In the genomic region with DNA sequence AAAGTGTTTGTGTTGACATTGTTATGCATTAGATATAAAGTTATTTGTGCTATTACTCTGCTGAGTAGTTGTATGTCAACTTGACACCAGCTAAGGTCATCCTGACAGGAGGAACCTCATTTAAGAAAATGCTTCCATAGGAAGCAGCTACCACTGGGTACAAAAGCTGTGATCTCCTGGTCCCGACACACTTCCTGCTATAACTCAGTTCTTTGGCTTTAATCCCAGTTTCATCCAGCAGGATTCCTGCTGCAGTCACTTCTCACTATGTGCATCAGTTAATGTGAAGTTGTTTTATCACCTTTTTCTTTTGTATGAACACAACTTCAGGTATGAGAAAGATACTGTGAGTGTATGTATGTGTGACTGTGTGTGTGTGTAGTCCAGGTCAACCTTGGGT, we compare ENCODE assay signal across 29 mouse cellular contexts. TPM values are rescaled to one million over a fixed set of nuclear protein-coding genes. Genes with fewer than 3 reads are reported as not detected.
DNase-seq lines count a peak whose midpoint lies in the region; ATAC-seq and TF ChIP-seq lines count a peak whose summit lies in the region.
"Had no signal": no experiment of that assay in that cellular context is flagged by ENCODE, and none has a peak within 500 bp of the region (broad histone marks: within the 10 kb centered on the region; RNA-seq: fewer than 3 reads in every experiment).

No protein-coding gene starts in this region.

- H3K9me3 ChIP-seq in kidney, postnatal 0 days (replicated peaks; ENCODE audit: low read length), result no peaks in the 10 kb centered on the region
- no peaks in the 10 kb centered on the region for H3K9me3 ChIP-seq in kidney, embryonic 14.5 days (ENCODE audit: control insufficient read depth, low read length)
- H3K9me3 ChIP-seq in lung, embryonic 15.5 days, result no peaks in the 10 kb centered on the region
- H3K9me3 ChIP-seq in lung, postnatal 0 days (ENCODE audit: low read length), result no peaks in the 10 kb centered on the region
- H3K9me3 ChIP-seq: embryonic facial prominence, embryonic 13.5 days; embryonic facial prominence, embryonic 15.5 days; forebrain, embryonic 10.5 days; forebrain, embryonic 12.5 days had no signal

- peak; percentile 58 for DNase-seq in kidney, postnatal 0 days (ENCODE audit: low spot score)
- DNase-seq in lung, postnatal 36 days, result no peak
- DNase-seq in lung, postnatal 0 days (ENCODE audit: low spot score), result peak; percentile 55
- DNase-seq in lung, postnatal 25 days (ENCODE audit: low spot score), result no peak
- DNase-seq in MN1 (ENCODE audit: low spot score), result peak; percentile 19
- DNase-seq in spleen, postnatal 4 days (ENCODE audit: low spot score in 2 of 2), result no peak
- DNase-seq: adrenal gland, adult 2 months; adrenal gland, postnatal 10 days; adrenal gland, postnatal 25 days; B cell, adult 2 months; cerebellum, adult 11 months; cerebellum, adult 18-20 months; cerebellum, adult 8-10 months; cerebellum, adult 9-11 months; cerebellum, postnatal 14 days; cerebellum, postnatal 36 days; embryo, embryonic 11 days had no signal

- no peak for TF ChIP-seq CTCF in kidney, postnatal 0 days (IDR thresholded peaks at IDR 0.05; ENCODE audit: low read depth)
- TF ChIP-seq CTCF in lung, postnatal 0 days (IDR thresholded peaks at IDR 0.05), result no peak

- no peak overlapping the region for H3K4me2 ChIP-seq in kidney, postnatal 0 days (ENCODE audit: low read length)
- H3K4me2 ChIP-seq in kidney, embryonic 14.5 days (replicated peaks; ENCODE audit: low read depth, low read length), result no peak overlapping the region
- H3K4me2 ChIP-seq in lung, embryonic 15.5 days, result peak overlapping the region; percentile 5; the same call in 1 of the 2 replicates
- H3K4me2 ChIP-seq in lung, postnatal 0 days (replicated peaks; ENCODE audit: low read depth, low read length), result no peak overlapping the region
- H3K4me2 ChIP-seq: embryonic facial prominence, embryonic 13.5 days; embryonic facial prominence, embryonic 15.5 days; forebrain, embryonic 12.5 days had no signal

- no peak overlapping the region for H3K9ac ChIP-seq in kidney, postnatal 0 days (ENCODE audit: low read depth, low read length)
- H3K9ac ChIP-seq in kidney, embryonic 14.5 days (ENCODE audit: low read depth, low read length), result no peak overlapping the region
- H3K9ac ChIP-seq in lung, embryonic 15.5 days, result no peak overlapping the region
- H3K9ac ChIP-seq in lung, postnatal 0 days (replicated peaks; ENCODE audit: low read depth), result no peak overlapping the region
- H3K9ac ChIP-seq: embryonic facial prominence, embryonic 13.5 days; embryonic facial prominence, embryonic 15.5 days; forebrain, embryonic 12.5 days had no signal

- 61% methylated on average over 1 of the region's 1 CpGs for WGBS in kidney, postnatal 0 days
- WGBS in kidney, embryonic 14.5 days, result 67% methylated on average over 1 of the region's 1 CpGs
- whole genome bisulfite sequencing in lung, embryonic 15.5 days, result 5% methylated on average over 1 of the region's 1 CpGs
- WGBS in lung, postnatal 0 days, result 4% methylated on average over 1 of the region's 1 CpGs

- no peak for TF ChIP-seq EP300 in lung, postnatal 0 days (IDR thresholded peaks at IDR 0.05)

- H3K27ac ChIP-seq in kidney, postnatal 0 days, result no peak overlapping the region
- no peak overlapping the region for H3K27ac ChIP-seq in kidney, embryonic 14.5 days (ENCODE audit: low read depth, low read length)
- H3K27ac ChIP-seq in lung, embryonic 15.5 days, result peak overlapping the region; percentile 82
- peak overlapping the region; percentile 65 for H3K27ac ChIP-seq in lung, postnatal 0 days (ENCODE audit: low read length)
- H3K27ac ChIP-seq: embryonic facial prominence, embryonic 13.5 days; embryonic facial prominence, embryonic 15.5 days; forebrain, embryonic 10.5 days; forebrain, embryonic 12.5 days had no signal

- H3K27me3 ChIP-seq in kidney, postnatal 0 days (ENCODE audit: insufficient read depth, low read length), result no peaks in the 10 kb centered on the region
- H3K27me3 ChIP-seq in kidney, embryonic 14.5 days (ENCODE audit: control insufficient read depth, insufficient read depth, low read length), result no peaks in the 10 kb centered on the region
- H3K27me3 ChIP-seq in lung, embryonic 15.5 days, result no peaks in the 10 kb centered on the region
- no peaks in the 10 kb centered on the region for H3K27me3 ChIP-seq in lung, postnatal 0 days (replicated peaks; ENCODE audit: insufficient read depth, low read length)
- H3K27me3 ChIP-seq: CH12.LX; embryonic facial prominence, embryonic 13.5 days; embryonic facial prominence, embryonic 15.5 days had no signal

- ATAC-seq in kidney, postnatal 0 days (replicated peaks; ENCODE audit: low FRiP score, low read depth), result no peak
- ATAC-seq in kidney, embryonic 14.5 days (ENCODE audit: low FRiP score, low TSS enrichment), result no peak
- ATAC-seq in lung, embryonic 15.5 days (ENCODE audit: borderline replicate concordance, extremely low read depth, low FRiP score, low TSS enrichment), result no peak
- peak; percentile 6; the same call in 1 of the 2 replicates for ATAC-seq in lung, postnatal 0 days
- ATAC-seq: CD4-positive, CD25-positive, alpha-beta regulatory T cell, adult 4 months; forebrain, embryonic 14.5 days; forebrain, embryonic 16.5 days had no signal

- H3K4me3 ChIP-seq in kidney, postnatal 0 days (replicated peaks; ENCODE audit: low read depth, low read length), result no peak overlapping the region
- H3K4me3 ChIP-seq in kidney, embryonic 14.5 days (ENCODE audit: low read length), result no peak overlapping the region
- H3K4me3 ChIP-seq in lung, embryonic 15.5 days, result no peak overlapping the region
- H3K4me3 ChIP-seq in lung, postnatal 0 days (ENCODE audit: low read depth, low read length), result no peak overlapping the region
- H3K4me3 ChIP-seq: embryonic facial prominence, embryonic 13.5 days; embryonic facial prominence, embryonic 15.5 days; erythroblast, embryonic 14.5 days; forebrain, embryonic 10.5 days; forebrain, embryonic 12.5 days had no signal

- H3K4me1 ChIP-seq in kidney, postnatal 0 days (replicated peaks; ENCODE audit: insufficient read depth, low read length), result 0 out of 2 replicates have a peak, but pooled peaks cover 3% of the 10 kb centered on the region
- no peaks in the 10 kb centered on the region; the same call in 1 of the 2 replicates for H3K4me1 ChIP-seq in kidney, embryonic 14.5 days (ENCODE audit: control insufficient read depth, insufficient read depth, low read length)
- H3K4me1 ChIP-seq in lung, embryonic 15.5 days, result peaks cover 53% of the 10 kb centered on the region
- peaks cover 21% of the 10 kb centered on the region; the same call in 1 of the 2 replicates for H3K4me1 ChIP-seq in lung, postnatal 0 days (ENCODE audit: insufficient read depth, low read depth, low read length)

- no peaks in the 10 kb centered on the region for H3K36me3 ChIP-seq in kidney, postnatal 0 days (ENCODE audit: insufficient read depth, low read length)
- no peaks in the 10 kb centered on the region for H3K36me3 ChIP-seq in kidney, embryonic 14.5 days (ENCODE audit: control insufficient read depth, insufficient read depth, low read length)
- H3K36me3 ChIP-seq in lung, embryonic 15.5 days, result no peaks in the 10 kb centered on the region
- no peaks in the 10 kb centered on the region for H3K36me3 ChIP-seq in lung, postnatal 0 days (ENCODE audit: insufficient read depth, low read length)
- H3K36me3 ChIP-seq: embryonic facial prominence, embryonic 13.5 days; embryonic facial prominence, embryonic 15.5 days; forebrain, embryonic 12.5 days; G1E had no signal

RNA-seq across cellular contexts. Expression of a gene that starts 2.3 kb away (rescaled TPM):
- polyA plus RNA-seq in kidney, postnatal 0 days (2015; fragmentation: Nextera tagmentation; extraction: Ambion mirVana), result 55.7 and 56.8 TPM in 2 replicates
- 65.9 and 73.3 TPM in 2 replicates for polyA plus RNA-seq in kidney, embryonic 14.5 days (2014; fragmentation: Nextera tagmentation; extraction: Ambion mirVana)
- 66.8 and 68.4 TPM in 2 replicates for polyA plus RNA-seq in lung, embryonic 15.5 days (2015; fragmentation: Nextera tagmentation; extraction: Ambion mirVana)
- 27.0 and 38.9 TPM in 2 replicates for polyA plus RNA-seq in lung, postnatal 0 days (2015; fragmentation: Nextera tagmentation; extraction: Ambion mirVana)

RNA-seq across cellular contexts. Expression of a gene that starts 15.1 kb away (rescaled TPM):
- polyA plus RNA-seq in kidney, postnatal 0 days (2015; fragmentation: Nextera tagmentation; extraction: Ambion mirVana), result 5.9 and 7.0 TPM in 2 replicates
- 6.5 and 8.0 TPM in 2 replicates for polyA plus RNA-seq in kidney, embryonic 14.5 days (2014; fragmentation: Nextera tagmentation; extraction: Ambion mirVana)
- polyA plus RNA-seq in lung, embryonic 15.5 days (2015; fragmentation: Nextera tagmentation; extraction: Ambion mirVana), result 10.0 and 11.4 TPM in 2 replicates
- polyA plus RNA-seq in lung, postnatal 0 days (2015; fragmentation: Nextera tagmentation; extraction: Ambion mirVana), result 18.9 TPM in 2 replicates
- polyA plus RNA-seq: erythroblast, embryonic 14.5 days; G1E had no signal

Comparison
In these comparisons a context has a peak if more than half of its experiments do, and no peak if none do; other contexts are left out.
1. DNase-seq: peak in kidney, postnatal 0 days (single experiment), lung, postnatal 0 days (single experiment) and MN1 (single experiment); none in lung, postnatal 36 days (single experiment), lung, postnatal 25 days (single experiment) and spleen, postnatal 4 days (0 of 2).
2. H3K27ac ChIP-seq: peak in lung, embryonic 15.5 days (single experiment) and lung, postnatal 0 days (single experiment); none in kidney, postnatal 0 days (single experiment) and kidney, embryonic 14.5 days (single experiment).